Mouse (Mus musculus) cerebellum, adult 18-20 months (tissue): ENCODE measurements around the gene Gm17332.
A peak's percentile ranks its signal among the peaks of the same experiment; 100 is the strongest.
"Not testable (repeated sequence)": the region's sequence is repeated elsewhere in the genome, so short reads cannot be mapped to it uniquely, and the experiment has no call there.

Source experiments
- DNase-seq, 2 experiments: peaks; one replicate each; pipeline ENCODE4 v3.0.0; 2021

Gene Gm17332

DNA sequence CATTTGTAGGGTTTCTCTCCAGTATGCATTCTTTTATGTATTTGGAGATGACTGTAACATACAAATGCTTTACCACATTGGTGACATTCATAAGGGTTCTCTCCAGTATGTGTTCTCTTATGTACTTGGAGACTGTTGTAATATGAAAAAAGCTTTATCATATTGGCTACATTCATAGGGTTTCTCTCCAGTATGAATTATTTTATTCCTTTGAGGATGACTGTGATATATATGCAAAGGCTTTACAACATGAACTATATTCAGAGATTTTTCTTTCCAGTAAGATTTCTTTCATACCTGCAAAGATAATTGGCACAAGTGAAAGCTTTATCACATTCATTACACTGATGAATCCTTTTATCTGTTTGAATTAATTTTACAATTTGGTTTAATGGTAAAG, at the start of gene Gm17332:
Gene Gm17332, minus strand, starts transcription at position 101 of the 400 bp plus-strand sequence.
- no peak for DNase-seq

DNA sequence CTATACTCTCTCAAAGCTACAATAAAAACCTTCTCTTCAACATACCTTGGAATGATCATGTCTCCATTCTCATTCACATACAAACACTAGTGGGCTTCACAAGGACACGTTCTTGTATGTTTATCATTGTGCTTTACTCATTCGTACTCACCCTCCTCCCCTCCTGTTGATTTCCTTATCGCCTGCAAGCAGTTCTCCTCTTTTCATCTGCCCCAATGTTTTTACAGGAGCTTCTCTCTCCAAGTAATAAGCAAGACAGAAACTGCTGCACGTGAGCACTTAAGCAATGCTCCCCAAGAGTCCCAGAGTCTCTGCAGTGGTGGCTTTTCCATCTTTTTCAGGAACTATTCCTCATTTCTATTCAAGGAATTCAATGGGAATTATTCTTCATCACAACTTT, 47.7 kb upstream of the Gm17332 start:
- DNase-seq, result no peak

DNA sequence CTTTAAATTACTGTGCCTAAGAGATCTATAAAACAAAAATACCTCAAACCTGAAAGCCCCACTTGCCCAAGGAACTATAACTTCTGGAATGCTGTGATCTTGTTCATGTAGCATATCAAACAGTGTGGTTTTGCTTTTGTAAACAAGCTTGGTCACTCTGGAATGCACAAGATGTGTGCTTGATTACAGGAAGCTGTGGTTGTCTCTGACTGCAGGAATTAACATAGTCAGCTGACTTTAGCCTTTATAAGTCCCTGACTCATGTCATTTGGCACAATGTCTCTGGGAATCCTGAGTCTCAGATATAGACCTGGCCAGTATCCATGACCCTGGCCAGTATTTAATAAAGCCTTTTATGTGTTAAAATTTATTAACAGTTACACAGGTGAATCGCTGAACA, 43.1 kb upstream of the Gm17332 start:
- DNase-seq, result no peak

DNA sequence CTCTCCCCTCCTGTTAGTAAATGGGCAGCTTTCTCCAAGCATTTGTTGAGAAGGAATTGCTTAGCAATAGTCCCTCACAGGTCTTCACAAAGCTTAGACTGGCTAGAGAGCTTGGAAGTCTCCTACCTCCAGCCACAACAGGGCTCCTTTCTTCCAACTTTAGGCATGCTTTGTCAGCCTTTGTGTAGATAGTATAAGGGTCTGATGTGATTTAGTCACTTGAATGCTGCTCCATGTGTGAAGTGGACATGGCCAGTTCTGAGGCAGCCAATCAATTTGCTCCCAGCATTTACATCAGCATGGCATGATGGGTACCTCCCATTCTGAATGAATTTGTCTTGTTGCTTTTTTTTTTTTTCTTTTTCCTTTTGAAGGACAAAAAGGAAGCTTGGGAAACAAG, 35.7 kb upstream of the Gm17332 start:
- DNase-seq, result no peak

DNA sequence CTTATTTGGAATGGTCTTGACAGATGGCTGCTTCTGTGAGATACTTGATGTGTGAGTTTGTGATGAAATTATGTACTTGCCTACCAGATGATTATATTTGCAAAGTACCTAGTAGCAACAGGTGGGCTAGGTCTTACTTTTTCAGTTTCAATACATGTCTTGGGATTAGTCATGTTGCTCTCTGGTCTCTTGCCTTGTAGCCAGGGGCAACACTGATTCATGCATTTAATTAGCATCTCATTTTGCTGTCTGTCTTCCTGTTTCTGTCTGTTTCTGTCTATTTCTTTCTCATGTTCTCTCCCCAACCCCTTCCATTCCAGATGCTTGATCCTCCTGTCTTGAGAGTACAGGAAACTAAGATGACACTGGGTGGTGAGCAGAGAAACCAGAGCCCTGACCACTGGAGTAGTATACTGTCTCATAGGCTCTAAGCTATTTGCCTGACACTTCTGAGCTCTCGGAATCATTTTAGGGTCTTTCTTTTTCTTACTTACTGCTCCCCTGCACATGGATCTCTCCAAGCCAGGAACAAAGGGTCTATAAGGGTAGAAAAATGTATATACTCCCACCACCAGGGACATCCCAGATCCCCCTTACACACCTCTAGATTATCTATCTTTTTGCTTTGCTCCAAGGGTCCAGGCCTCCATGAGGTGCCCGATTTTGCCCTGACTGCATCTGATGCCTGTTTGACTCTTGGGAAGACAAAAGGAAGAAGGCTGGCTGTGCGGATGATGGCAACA, 13.5 kb upstream of the Gm17332 start:
- no peak for DNase-seq

DNA sequence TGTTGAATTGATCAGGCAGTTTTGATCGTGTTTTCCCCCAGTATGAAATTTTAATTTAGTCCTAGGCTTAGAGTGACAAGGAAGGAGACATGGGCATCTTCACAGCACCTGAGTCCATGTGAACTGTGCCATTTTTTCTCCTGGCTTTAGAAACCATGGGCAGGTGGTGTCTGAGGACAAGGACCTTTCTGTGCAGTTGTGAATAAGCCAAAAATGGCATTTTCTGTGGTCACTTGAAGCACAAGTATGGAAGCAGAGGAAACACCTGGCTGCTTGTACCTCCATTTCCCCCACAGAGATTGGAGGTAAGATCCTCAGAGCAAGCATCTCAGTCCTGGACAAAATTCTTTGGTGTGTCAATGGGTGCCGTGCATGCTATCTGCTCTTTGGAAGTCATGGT, 12.5 kb upstream of the Gm17332 start:
- DNase-seq, result no peak

DNA sequence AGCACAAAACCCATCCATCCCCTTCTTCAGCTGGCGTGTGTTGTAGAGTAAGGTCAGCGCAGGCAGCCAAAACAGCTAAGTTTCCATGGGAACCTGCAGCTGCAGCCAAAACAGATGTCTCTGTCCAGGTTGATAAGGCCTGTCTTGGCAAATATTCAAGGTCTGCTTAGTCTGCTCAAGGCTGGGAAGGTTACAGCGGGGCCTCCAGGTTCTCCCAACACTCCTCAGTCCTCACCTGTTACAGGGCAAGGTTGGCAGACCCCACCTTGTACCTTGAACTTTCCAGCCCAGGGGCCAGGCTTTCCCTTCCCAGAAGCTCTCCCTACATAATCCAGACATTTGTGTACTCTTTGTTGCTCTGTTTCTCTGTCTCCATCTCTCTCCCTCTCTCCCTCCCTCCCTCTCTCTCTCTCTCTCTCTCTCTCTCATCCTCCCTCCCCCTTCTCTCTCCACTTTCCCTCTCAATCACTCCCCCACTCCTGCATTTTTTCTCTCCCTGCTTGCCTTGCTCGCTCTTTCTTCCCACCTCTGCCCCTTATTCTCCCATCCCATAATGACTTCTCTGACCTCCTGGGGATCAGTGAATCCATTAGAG, 12.1 kb downstream of the Gm17332 start:
- no peak for DNase-seq

DNA sequence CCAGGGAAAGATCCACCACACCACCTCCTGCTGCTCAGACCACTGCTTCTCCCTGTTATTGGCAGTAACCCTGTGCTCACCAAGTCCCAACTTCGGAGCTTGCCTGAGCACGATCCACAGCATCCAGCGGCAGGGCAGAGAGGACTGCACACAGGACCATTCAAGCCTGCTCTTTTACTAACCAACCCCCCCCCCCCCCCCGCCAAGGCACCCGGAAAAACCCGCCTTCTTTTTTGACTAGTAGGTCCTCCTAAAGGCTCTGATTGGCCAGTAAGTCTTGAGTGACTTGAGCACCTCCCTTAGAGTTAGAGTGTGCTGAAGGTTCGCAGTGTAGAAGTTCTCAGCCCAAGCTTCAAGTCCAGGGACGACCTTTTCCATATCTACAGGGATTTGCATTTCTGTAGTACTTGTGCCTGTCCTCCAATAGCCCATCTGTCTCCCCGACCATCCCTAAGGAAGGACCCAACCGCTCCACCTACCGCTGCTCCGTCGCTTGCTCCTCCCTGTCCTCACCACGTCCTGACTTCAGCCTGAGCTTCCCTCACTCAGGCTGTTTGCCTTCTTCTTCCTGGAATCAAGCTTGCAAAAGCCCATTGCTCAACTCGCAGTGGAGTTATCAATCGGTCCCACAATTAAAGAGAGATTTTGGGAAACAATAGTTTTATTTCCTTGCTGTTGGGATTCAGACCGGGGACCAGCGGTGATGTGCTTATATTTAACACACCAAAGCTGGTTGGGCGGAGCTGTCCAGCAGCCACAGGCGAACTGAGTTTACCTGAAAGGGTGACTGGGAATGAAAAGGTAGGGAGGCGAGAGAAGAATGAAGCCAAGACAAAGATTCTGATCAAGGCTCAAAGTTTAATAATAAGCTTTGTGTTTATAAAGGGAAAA, 12.9 kb downstream of the Gm17332 start:
- peak; percentile 15 to 35 for DNase-seq

DNA sequence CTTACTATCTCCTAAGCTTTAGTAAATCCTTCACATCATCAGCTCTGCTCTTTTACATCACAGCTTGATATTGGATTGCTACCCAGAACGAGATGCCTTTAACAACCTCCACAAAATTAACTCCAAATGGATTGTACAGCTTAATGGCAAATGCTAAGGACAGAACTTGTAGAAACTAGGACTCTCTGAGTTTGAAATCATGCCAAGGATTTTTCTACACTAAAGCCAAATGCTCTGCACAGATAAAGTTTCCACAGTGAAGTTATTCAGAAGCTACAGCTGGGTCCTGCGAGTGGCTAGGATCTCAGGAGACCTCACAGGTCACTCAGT, 13.5 kb downstream of the Gm17332 start:
- no peak for DNase-seq

DNA sequence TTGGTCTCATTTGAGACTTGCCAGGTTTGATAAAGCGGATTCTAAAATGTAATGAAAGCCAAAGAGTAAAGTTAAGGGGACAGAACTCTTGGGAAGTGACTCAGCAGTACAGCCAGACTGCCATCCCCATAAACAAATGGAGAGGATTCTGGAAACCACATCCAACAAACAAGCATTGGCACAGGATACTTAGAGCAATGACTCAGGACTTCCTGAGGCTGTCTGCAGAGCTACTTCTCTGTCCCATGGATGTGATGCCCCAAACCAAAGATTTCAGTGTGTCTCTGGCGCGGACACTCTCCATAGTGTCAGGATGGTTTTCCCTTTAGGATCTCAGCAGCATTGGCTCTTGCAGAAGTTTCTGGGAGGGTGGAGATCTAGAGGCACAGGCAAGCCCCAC, 25.2 kb downstream of the Gm17332 start:
- DNase-seq, result no peak

DNA sequence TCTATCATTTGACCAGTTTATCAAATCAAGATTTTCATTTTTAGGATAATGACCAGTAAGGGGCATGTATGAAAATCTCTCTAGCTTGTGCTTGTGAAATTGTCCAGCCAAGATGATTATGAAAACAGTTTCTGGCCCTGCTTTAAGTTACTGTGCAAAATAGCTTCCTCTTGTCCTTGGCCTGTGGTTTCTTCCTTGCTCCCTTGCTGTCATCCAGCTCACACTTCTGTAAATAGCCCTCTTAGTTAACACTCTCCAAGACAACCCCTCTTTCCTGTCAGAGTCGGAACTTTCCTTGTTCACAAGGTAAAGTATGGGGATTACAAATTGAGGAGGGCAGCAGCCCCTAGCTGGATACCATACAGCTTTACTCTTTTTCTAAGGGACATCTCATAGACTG, 43.9 kb downstream of the Gm17332 start:
- not testable (repeated sequence) for DNase-seq

DNA sequence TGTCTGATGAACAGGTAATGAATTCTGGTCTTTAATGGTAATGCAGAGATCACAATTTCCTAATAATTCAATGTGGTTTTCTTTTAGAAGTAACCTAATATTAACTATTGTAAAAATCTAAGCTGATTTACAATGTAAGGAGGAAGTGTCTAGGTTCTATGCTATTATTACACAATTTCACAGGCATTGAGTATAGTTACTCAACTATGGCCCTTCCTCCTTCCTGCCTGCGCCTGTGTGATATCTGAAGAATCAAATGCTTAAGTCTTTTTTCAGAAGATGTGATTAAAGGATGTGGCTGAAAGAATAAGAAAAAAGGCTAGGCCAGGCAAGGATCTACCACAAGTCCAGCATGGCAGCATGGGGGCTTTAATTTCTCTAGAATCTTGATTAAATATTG, 47.4 kb downstream of the Gm17332 start:
- DNase-seq, result not testable (repeated sequence)

DNA sequence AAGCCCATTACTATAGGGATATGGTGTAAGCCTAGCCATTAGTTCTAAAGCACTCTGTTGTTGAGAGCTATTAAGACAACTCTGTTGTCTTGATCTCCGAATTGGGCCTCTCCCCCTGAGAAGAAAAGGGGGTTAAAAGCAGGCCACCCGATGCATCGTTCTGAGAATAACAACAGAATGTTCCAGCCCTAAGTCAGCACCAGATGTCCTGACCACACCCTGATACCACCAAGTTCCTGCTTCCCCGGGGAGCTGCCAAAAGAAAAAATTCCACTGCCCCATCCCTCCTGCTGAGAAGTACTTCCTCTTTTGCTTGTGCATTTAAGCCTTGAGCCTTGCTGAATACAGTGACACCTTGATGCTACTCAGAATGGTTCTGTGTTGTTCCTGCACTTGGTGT, 48.5 kb downstream of the Gm17332 start:
- not testable (repeated sequence) for DNase-seq
